Mouse (Mus musculus): ENCODE results near the gene Itk. TPM values are rescaled to one million over a fixed set of nuclear protein-coding genes. Genes with fewer than 3 reads are reported as not detected.

Itk gene
- total RNA-seq, 2 experiments from 2014 or later, result 0.37 to 0.42 TPM

- DNase-seq (ENCODE audit: extremely low spot score in 1 of 2, low spot score in 1 of 2), result peak in 1 of 2 experiments; percentile 7
These were observed 27.0 kb downstream of the Itk start for GRCm38 (mm10) chr11:46362061-46363022.

- DNase-seq (ENCODE audit: extremely low spot score in 1 of 2, low spot score in 1 of 2), result no peak
These were observed 28.2 kb downstream of the Itk start for GRCm38 (mm10) chr11:46360991-46361665.

- no peak for DNase-seq (ENCODE audit: extremely low spot score in 1 of 2, low spot score in 1 of 2)
These were observed 30.9 kb downstream of the Itk start for GRCm38 (mm10) chr11:46358369-46358768.

- no peak for DNase-seq (ENCODE audit: extremely low spot score in 1 of 2, low spot score in 1 of 2)
These were observed 39.5 kb downstream of the Itk start for GRCm38 (mm10) chr11:46349681-46350410.

- DNase-seq (ENCODE audit: extremely low spot score in 1 of 2, low spot score in 1 of 2), result no peak
These were observed 40.9 kb downstream of the Itk start for GRCm38 (mm10) chr11:46348416-46348815.

GRCm38 (mm10) chr11:46347756-46348155 is 41.6 kb downstream of the Itk start:
- no peak for DNase-seq (ENCODE audit: extremely low spot score in 1 of 2, low spot score in 1 of 2)

GRCm38 (mm10) chr11:46343886-46344546 is 45.3 kb downstream of the Itk start:
- no peak for DNase-seq (ENCODE audit: extremely low spot score in 1 of 2, low spot score in 1 of 2)

GRCm38 (mm10) chr11:46341960-46342359 is 47.4 kb downstream of the Itk start:
- DNase-seq (ENCODE audit: extremely low spot score in 1 of 2, low spot score in 1 of 2), result no peak

- no peak for DNase-seq (ENCODE audit: extremely low spot score in 1 of 2, low spot score in 1 of 2)
These were observed 53.3 kb downstream of the Itk start for GRCm38 (mm10) chr11:46336020-46336419.

GRCm38 (mm10) chr11:46332217-46332616 is 57.1 kb downstream of the Itk start:
- no peak for DNase-seq (ENCODE audit: extremely low spot score in 1 of 2, low spot score in 1 of 2)

- no peak for DNase-seq (ENCODE audit: extremely low spot score in 1 of 2, low spot score in 1 of 2)
These were observed 62.9 kb downstream of the Itk start for GRCm38 (mm10) chr11:46326271-46327015.

GRCm38 (mm10) chr11:46321559-46321958 is 67.8 kb downstream of the Itk start:
- no peak for DNase-seq (ENCODE audit: extremely low spot score in 1 of 2, low spot score in 1 of 2)

GRCm38 (mm10) chr11:46314534-46314933 is 74.8 kb downstream of the Itk start:
- no peak for DNase-seq (ENCODE audit: extremely low spot score in 1 of 2, low spot score in 1 of 2)

- DNase-seq (ENCODE audit: extremely low spot score in 1 of 2, low spot score in 1 of 2), result no peak
These were observed 75.5 kb downstream of the Itk start for GRCm38 (mm10) chr11:46313851-46314250.

- DNase-seq (ENCODE audit: extremely low spot score in 1 of 2, low spot score in 1 of 2), result no peak
These were observed 76.7 kb downstream of the Itk start, which contains the start of gene Cyfip2 for GRCm38 (mm10) chr11:46312523-46313035. Gene Cyfip2, minus strand, starts transcription at chr11:46312859.

- peak; percentile 64 to 73 for DNase-seq (ENCODE audit: extremely low spot score in 1 of 2, low spot score in 1 of 2)
These were observed 77.4 kb downstream of the Itk start for GRCm38 (mm10) chr11:46311703-46312522.

- DNase-seq (ENCODE audit: extremely low spot score in 1 of 2, low spot score in 1 of 2), result no peak
These were observed 78.1 kb downstream of the Itk start for GRCm38 (mm10) chr11:46311181-46311702.

GRCm38 (mm10) chr11:46310647-46311063 is 78.7 kb downstream of the Itk start:
- no peak for DNase-seq (ENCODE audit: extremely low spot score in 1 of 2, low spot score in 1 of 2)

Measured in layer of hippocampus, postnatal 25 days (tissue).